Mouse (Mus musculus) forebrain, embryonic 16.5 days (tissue): ENCODE data around the gene Csrp3. TPM values are rescaled to one million over a fixed set of nuclear protein-coding genes. Genes with fewer than 3 reads are reported as not detected.

Experiments
- ATAC-seq: fragments of 200-750 bp; cut with Nextera tagmentation; 2 replicates; pipeline ENCODE4 v1.8.0; 2017; ENCODE audit warnings: mild to moderate bottlenecking, moderate library complexity
- H3K27ac ChIP-seq: fragments of 300-500 bp; sonication (generic); 2 replicates; pipeline ENCODE4 v1.5.1; 2014; ENCODE audit warnings: low read length, control low read depth
- H3K27me3 ChIP-seq: fragments of 300-500 bp; sonication (generic); replicated peaks from 2 replicates; pipeline ENCODE4 v1.6.1; 2014; ENCODE audit warnings: low read length; ENCODE audit not compliant: control insufficient read depth, insufficient read depth
- H3K36me3 ChIP-seq: fragments of 300-500 bp; sonication (generic); 2 replicates; pipeline ENCODE4 v1.6.1; 2014; ENCODE audit not compliant: control insufficient read depth, insufficient read depth
- H3K4me1 ChIP-seq: fragments of 300-500 bp; sonication (generic); replicated peaks from 2 replicates; pipeline ENCODE4 v1.6.1; 2014; ENCODE audit warnings: low read length; ENCODE audit not compliant: control insufficient read depth, insufficient read depth
- H3K4me2 ChIP-seq: fragments of 300-500 bp; sonication (generic); 2 replicates; pipeline ENCODE4 v1.6.1; 2014; ENCODE audit warnings: mild to moderate bottlenecking, low read length, control low read depth
- H3K4me3 ChIP-seq: fragments of 300-500 bp; sonication (generic); replicated peaks from 2 replicates; pipeline ENCODE4 v1.5.1; 2014; ENCODE audit warnings: mild to moderate bottlenecking, low read length, control low read depth
- H3K9ac ChIP-seq: fragments of 300-500 bp; sonication (generic); replicated peaks from 2 replicates; pipeline ENCODE4 v1.6.1; 2014; ENCODE audit warnings: low read depth, low read length, control low read depth
- H3K9me3 ChIP-seq: fragments of 300-500 bp; sonication (generic); 2 replicates; pipeline ENCODE4 v1.6.1; 2016; ENCODE audit warnings: low read length; ENCODE audit not compliant: control insufficient read depth
- WGBS: fragments of 180-500 bp; shearing (Covaris S2); extraction: QIAGEN DNeasy Blood & Tissue Kit; methylation state at CpG from one replicate; pipeline ENCODE4 v1.1.7; 2014; 5-methylcytosine and 5-hydroxymethylcytosine counted together
- polyA plus RNA-seq: library from polyadenylated mRNA; unstranded; fragments of >200 nt; fragmentation: Nextera tagmentation; extraction: Ambion mirVana; gene quantifications from 2 replicates; pipeline ENCODE4 v1.2.1, GENCODE M21; 2015

Csrp3 gene
- polyA plus RNA-seq, 1 experiment from 2014 or later: not detected

DNA sequence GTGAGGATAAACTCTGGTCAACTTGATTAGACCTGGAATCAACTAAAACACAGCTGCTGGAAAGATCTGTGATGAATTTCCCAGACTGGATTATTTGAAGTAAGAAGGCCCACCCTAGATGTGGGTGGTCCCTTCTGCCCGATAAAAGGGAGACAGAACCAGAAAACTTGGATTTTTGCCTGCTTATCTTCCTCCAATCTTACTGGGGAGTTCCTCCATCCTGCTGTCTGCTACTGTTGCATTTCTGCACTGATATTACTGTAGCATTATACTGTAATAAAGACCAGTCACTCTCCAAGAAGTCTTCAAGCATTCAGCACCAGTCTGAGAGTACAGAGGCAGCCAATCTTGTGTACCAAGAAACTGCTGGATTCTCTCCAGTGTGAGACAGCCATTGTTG, 10.4 kb upstream of the Csrp3 start:
- Histone ChIP-seq H3K4me1 (no peaks in the 10 kb centered on the region), H3K27ac (no peak overlapping the region), H3K27me3 (no peaks in the 10 kb centered on the region), H3K9me3 (no peaks in the 10 kb centered on the region), H3K36me3 (no peaks in the 10 kb centered on the region), H3K9ac (no peak overlapping the region), H3K4me3 (no peak overlapping the region), H3K4me2 (no peak overlapping the region)
- ATAC-seq: no peak
- 82% methylated on average over 1 of the region's 1 CpGs for WGBS

DNA sequence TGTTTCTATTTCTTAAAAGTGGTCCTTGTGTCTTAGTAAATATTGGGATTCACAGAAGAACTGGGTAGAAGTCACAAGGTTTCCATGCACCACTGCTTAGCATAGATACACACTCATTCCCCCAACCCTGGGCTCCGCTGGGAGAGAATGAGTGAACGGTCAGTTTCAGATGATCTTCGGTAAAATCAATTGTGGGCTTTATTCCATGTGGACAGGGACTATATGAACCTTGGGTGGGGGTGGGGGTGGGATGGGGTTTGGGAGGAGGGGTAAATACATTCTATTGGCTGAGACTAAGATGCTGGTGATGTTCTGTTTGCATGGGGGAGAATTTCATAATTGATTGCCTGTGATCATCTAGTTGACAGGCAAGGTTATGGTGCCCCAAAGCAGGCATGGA, 7.6 kb upstream of the Csrp3 start:
- no peak overlapping the region for H3K9ac ChIP-seq
- WGBS: 98% methylated on average over 3 of the region's 3 CpGs
- no peak overlapping the region for H3K4me3 ChIP-seq
- H3K27ac ChIP-seq: no peak overlapping the region
- 0 out of 2 replicates have a peak, but pooled peaks cover 3% of the 10 kb centered on the region for H3K4me1 ChIP-seq
- no peaks in the 10 kb centered on the region for H3K36me3 ChIP-seq
- no peaks in the 10 kb centered on the region for H3K27me3 ChIP-seq
- H3K4me2 ChIP-seq: no peak overlapping the region
- ATAC-seq: no peak
- H3K9me3 ChIP-seq: no peaks in the 10 kb centered on the region

DNA sequence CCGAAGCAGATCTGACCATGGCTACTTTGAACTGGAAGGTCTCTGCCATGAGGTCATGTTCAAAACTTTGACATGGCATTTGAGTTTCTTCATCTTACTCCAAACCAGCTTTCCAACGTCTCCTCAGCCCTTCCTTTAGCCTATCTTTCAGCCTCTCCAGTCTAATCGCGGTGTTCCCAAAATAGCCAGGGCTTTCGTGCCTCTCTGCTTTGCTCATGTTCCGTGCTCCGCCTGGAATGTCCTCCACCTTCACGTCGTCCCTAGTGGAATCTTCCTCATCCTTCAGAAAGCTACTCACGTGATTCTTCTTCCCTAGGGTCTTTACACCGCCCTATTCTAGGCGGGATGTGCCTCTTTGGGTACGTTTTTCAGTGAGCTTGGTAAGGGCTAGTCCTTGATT, 5.7 kb upstream of the Csrp3 start:
- Histone ChIP-seq H3K9ac (no peak overlapping the region), H3K4me1 (0 out of 2 replicates have a peak, but pooled peaks cover 3% of the 10 kb centered on the region), H3K27me3 (no peaks in the 10 kb centered on the region), H3K9me3 (no peaks in the 10 kb centered on the region), H3K36me3 (no peaks in the 10 kb centered on the region), H3K27ac (no peak overlapping the region), H3K4me2 (no peak overlapping the region), H3K4me3 (no peak overlapping the region)
- no peak for ATAC-seq
- WGBS: 91% methylated on average over 13 of the region's 13 CpGs

DNA sequence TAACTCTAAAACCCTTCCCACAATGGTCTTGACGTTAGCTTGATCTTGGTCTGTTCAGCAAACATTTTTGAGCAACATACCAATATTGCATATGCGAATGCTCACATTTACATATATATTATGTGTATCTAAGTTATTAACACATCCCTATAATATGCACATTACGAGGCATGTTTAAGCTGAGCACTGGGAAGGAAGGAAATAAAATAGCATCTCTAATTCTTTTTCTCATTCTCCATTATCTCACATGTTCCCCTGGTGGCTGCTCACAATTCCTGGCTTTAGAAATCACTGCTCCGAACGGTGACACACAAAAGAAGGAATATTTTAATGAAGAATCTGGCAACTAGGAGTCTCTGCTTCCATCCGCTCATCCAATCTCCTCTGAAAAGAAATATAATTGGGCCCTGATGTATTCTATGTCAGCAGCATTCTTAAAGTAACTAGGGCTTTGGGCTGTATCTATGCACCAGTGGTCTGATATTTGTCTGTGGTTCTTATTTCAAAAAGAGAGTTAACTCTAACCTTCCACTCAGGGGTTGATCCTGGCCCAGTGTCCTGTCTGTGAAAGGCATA, 3.8 kb upstream of the Csrp3 start:
- no peak overlapping the region for H3K4me2 ChIP-seq
- H3K4me1 ChIP-seq: 0 out of 2 replicates have a peak, but pooled peaks cover 3% of the 10 kb centered on the region
- no peak overlapping the region for H3K9ac ChIP-seq
- H3K27me3 ChIP-seq: no peaks in the 10 kb centered on the region
- H3K36me3 ChIP-seq: no peaks in the 10 kb centered on the region
- no peaks in the 10 kb centered on the region for H3K9me3 ChIP-seq
- H3K4me3 ChIP-seq: no peak overlapping the region
- H3K27ac ChIP-seq: no peak overlapping the region
- ATAC-seq: no peak
- 40% methylated on average over 6 of the region's 6 CpGs for WGBS

DNA sequence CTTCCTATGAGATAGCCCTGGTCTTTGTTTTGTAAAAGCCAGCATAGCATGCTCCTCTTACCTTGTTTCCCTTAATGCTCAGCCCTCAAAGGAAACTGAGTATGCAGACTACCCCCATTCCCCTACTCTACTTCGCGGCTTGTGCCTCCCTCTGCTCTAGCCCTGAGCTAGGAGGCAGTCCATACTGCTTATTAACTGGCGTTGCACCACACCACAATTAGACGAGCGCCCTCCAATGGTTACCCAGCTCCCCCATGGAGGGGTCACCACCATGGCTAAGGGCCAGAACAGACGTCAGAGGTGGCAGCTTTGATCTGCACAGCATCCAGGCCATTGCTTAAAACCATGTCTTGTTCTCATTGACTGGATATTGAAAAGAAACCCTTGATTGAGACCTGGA, 1.1 kb downstream of the Csrp3 start:
- no peak overlapping the region for H3K4me2 ChIP-seq
- H3K27me3 ChIP-seq: no peaks in the 10 kb centered on the region
- 0 out of 2 replicates have a peak, but pooled peaks cover 1% of the 10 kb centered on the region for H3K4me1 ChIP-seq
- H3K36me3 ChIP-seq: no peaks in the 10 kb centered on the region
- ATAC-seq: no peak
- H3K4me3 ChIP-seq: no peak overlapping the region
- H3K9ac ChIP-seq: no peak overlapping the region
- H3K9me3 ChIP-seq: no peaks in the 10 kb centered on the region
- no peak overlapping the region for H3K27ac ChIP-seq
- 53% methylated on average over 6 of the region's 6 CpGs for WGBS

DNA sequence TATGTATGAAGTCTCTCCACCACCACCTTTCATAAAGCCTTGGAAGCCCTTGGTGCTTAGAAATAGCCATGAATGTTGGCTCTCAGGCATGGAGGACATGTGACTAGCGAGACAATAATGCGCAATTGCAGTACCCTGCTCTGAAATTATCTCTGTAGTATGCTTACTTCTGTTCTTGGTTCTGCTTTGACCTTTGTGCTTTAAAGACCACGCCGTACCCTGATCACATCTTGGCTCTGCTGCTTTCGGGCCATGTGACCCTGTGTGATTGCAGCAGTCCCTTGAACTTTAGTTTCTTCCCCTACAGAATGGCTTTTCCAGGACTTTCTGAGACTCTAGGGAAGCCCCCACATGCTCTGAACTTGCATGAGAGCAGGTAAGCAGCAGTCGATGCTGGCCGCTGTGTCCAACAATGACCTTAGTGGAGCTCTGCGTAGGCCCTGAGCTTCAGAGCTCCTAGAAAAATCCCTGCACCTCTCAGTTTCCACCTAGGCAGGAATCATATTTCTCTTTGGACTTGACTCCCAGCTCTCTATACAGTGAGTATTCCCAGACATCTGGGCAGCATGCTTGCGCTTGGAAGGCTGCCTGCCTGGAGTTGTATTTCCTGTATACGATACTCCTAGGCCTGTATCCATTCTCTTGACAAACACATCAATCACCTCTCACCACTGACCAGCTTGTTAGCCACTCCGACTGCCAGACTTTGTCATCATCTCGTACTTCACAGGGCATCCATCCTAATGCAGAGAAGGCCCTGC, 2.4 kb downstream of the Csrp3 start:
- Histone ChIP-seq H3K36me3 (no peaks in the 10 kb centered on the region), H3K27me3 (no peaks in the 10 kb centered on the region), H3K4me3 (no peak overlapping the region), H3K9me3 (no peaks in the 10 kb centered on the region), H3K27ac (no peak overlapping the region), H3K4me1 (no peaks in the 10 kb centered on the region), H3K4me2 (no peak overlapping the region), H3K9ac (no peak overlapping the region)
- 93% methylated on average over 12 of the region's 12 CpGs for WGBS
- ATAC-seq: no peak

DNA sequence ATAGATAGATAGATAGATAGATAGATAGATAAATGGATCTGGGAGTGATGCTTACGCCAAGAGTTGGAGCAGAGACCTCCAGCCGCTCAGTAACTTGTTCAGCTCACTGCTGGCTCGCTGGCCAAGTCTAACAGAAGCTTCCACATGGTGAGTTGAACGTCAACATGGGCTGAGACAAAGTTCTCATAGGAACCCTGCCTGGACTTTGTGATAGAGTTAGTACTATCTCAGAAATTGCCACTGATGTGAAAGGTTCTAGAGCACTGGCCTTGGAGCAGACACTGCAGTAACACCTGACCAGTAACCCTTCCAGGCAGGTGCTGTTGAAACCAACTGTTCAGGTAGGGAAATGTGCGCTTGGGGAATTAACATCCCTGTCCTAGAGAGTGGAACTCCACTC, 4.3 kb downstream of the Csrp3 start:
- no peak overlapping the region for H3K27ac ChIP-seq
- H3K4me3 ChIP-seq: no peak overlapping the region
- H3K9me3 ChIP-seq: no peaks in the 10 kb centered on the region
- no peak overlapping the region for H3K4me2 ChIP-seq
- H3K4me1 ChIP-seq: no peaks in the 10 kb centered on the region
- no peak for ATAC-seq
- no peaks in the 10 kb centered on the region for H3K27me3 ChIP-seq
- WGBS: 89% methylated on average over 5 of the region's 5 CpGs
- H3K9ac ChIP-seq: no peak overlapping the region
- no peaks in the 10 kb centered on the region for H3K36me3 ChIP-seq

DNA sequence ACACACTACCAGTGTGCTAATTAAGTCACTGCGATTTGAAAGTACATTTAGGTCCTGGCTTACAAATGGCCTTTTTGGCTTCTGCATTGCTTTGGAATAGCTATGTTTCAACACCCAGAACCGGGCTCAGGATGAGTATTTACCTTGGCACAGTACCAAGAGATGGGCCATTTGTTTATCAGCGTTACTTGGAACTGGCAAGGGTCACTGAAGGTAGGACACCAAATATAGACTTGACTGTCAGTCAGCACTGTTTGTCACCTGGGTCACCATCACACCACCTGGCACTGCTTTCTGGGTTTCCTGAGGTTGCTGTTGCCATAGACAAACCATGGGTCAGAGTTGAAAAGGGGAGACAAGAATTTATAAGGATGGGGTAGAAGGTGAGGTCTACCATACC, 5.5 kb downstream of the Csrp3 start:
- Histone ChIP-seq H3K27me3 (no peaks in the 10 kb centered on the region), H3K9ac (no peak overlapping the region), H3K36me3 (no peaks in the 10 kb centered on the region), H3K9me3 (no peaks in the 10 kb centered on the region), H3K4me1 (no peaks in the 10 kb centered on the region), H3K27ac (no peak overlapping the region), H3K4me3 (no peak overlapping the region), H3K4me2 (no peak overlapping the region)
- no peak for ATAC-seq
- WGBS: 71% methylated on average over 3 of the region's 3 CpGs

DNA sequence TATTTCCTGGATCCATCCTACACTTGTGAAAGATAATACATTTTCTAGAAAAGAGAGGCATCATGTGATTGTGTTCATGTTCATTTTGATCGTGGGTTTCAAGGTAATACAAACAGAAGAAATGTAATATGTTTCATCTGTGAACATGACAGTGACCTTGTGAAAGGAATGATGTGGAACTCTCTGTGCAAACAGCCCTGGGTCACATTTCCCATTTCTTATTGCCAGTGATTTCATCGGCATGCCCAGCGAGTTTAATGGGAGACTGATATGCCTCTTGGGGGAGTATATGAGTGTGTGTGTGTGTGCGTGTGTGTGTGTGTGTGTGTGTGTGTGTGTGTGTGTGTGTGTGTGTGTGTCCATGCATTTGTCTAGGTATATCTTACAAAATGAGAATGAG, 6.3 kb downstream of the Csrp3 start:
- no peak for ATAC-seq
- Histone ChIP-seq H3K9ac (no peak overlapping the region), H3K27me3 (no peaks in the 10 kb centered on the region), H3K4me2 (no peak overlapping the region), H3K27ac (no peak overlapping the region), H3K4me3 (no peak overlapping the region), H3K9me3 (no peaks in the 10 kb centered on the region), H3K36me3 (no peaks in the 10 kb centered on the region), H3K4me1 (no peaks in the 10 kb centered on the region)
- 84% methylated on average over 4 of the region's 4 CpGs for WGBS
